In genomic region chr8:75320614-75321013, GRCm38 (mm10) we compare ENCODE assay signal across 28 mouse cellular contexts.
"Had no signal": no experiment of that assay in that cellular context is flagged by ENCODE, and none has a peak within 500 bp of the region (broad histone marks: within the 10 kb centered on the region; RNA-seq: fewer than 3 reads in every experiment).

No protein-coding gene starts in this region.

- H3K9ac ChIP-seq: heart, embryonic 13.5 days; heart, embryonic 15.5 days; hindbrain, embryonic 12.5 days; hindbrain, embryonic 14.5 days; intestine, embryonic 15.5 days; limb, embryonic 12.5 days; liver, embryonic 13.5 days; liver, embryonic 15.5 days had no signal

- H3K4me3 ChIP-seq: gastrocnemius, adult 2 months; heart, adult 2 months; heart, embryonic 13.5 days; heart, embryonic 15.5 days; hindbrain, embryonic 10.5 days; hindbrain, embryonic 12.5 days; intestine, embryonic 15.5 days; layer of hippocampus, adult 2 months; left cerebral cortex, adult 2 months; limb, embryonic 10.5 days; limb, embryonic 12.5 days; liver, embryonic 13.5 days; liver, embryonic 15.5 days had no signal

- H3K4me2 ChIP-seq: heart, embryonic 11.5 days; heart, embryonic 13.5 days; heart, embryonic 15.5 days; hindbrain, embryonic 12.5 days; hindbrain, embryonic 14.5 days; intestine, embryonic 15.5 days; limb, embryonic 12.5 days; liver, embryonic 11.5 days; liver, embryonic 13.5 days; liver, embryonic 15.5 days had no signal

- DNase-seq: gastrocnemius, adult 2 months; gastrocnemius, postnatal 10 days; gastrocnemius, postnatal 25 days; heart, adult 2 months; heart, postnatal 14 days; heart, postnatal 4 days; kidney, adult 18-20 months; kidney, adult 8-10 months; kidney, postnatal 10 days; kidney, postnatal 4 days; liver; liver, embryonic 13.5 days had no signal

- H3K36me3 ChIP-seq: heart, embryonic 13.5 days; heart, embryonic 15.5 days; hindbrain, embryonic 10.5 days; hindbrain, embryonic 12.5 days; intestine, embryonic 15.5 days; limb, embryonic 10.5 days; limb, embryonic 12.5 days; liver, embryonic 13.5 days; liver, embryonic 15.5 days had no signal

- H3K4me1 ChIP-seq: heart, embryonic 13.5 days; heart, embryonic 15.5 days; hindbrain, embryonic 10.5 days; hindbrain, embryonic 12.5 days; intestine, embryonic 15.5 days; limb, embryonic 10.5 days; limb, embryonic 12.5 days; liver, embryonic 13.5 days; liver, embryonic 15.5 days had no signal

- H3K27me3 ChIP-seq: heart, embryonic 13.5 days; heart, embryonic 15.5 days; hindbrain, embryonic 12.5 days; intestine, embryonic 15.5 days; limb, embryonic 12.5 days; liver, embryonic 13.5 days; liver, embryonic 15.5 days had no signal

- ATAC-seq: hindbrain, embryonic 16.5 days; inflammation-experienced regulatory T-cells, adult 6 months; intestine, embryonic 15.5 days; intestine, postnatal 0 days had no signal

- H3K27ac ChIP-seq: gastrocnemius, adult 2 months; heart, adult 2 months; heart, embryonic 13.5 days; heart, embryonic 15.5 days; hindbrain, embryonic 10.5 days; hindbrain, embryonic 12.5 days; hindbrain, embryonic 14.5 days; intestine, embryonic 15.5 days; layer of hippocampus, adult 2 months; left cerebral cortex, adult 2 months; limb, embryonic 10.5 days; limb, embryonic 12.5 days; liver, embryonic 13.5 days; liver, embryonic 15.5 days had no signal

- H3K9me3 ChIP-seq: heart, embryonic 13.5 days; heart, embryonic 15.5 days; hindbrain, embryonic 10.5 days; hindbrain, embryonic 12.5 days; intestine, embryonic 15.5 days; limb, embryonic 10.5 days; limb, embryonic 12.5 days; liver, embryonic 13.5 days; liver, embryonic 15.5 days had no signal
